Mouse (Mus musculus) bone marrow, adult 2 months (tissue): ENCODE measurements around the gene Ephb1. TPM values are rescaled to one million over a fixed set of nuclear protein-coding genes. Genes with fewer than 3 reads are reported as not detected.

ENCODE experiments used
- H3K27ac ChIP-seq: fragments of 200-500 bp; 2 replicates; pipeline ENCODE4 v1.5.1; 2012; ENCODE audit warnings: low read depth, mild to moderate bottlenecking, control low read depth, inconsistent platforms, low read length; ENCODE audit not compliant: control insufficient read depth, poor library complexity, insufficient read depth
- H3K4me1 ChIP-seq: fragments of 200-500 bp; 2 replicates; pipeline ENCODE4 v1.6.1; 2011; ENCODE audit warnings: low read length; ENCODE audit not compliant: control insufficient read depth, insufficient read depth
- H3K4me3 ChIP-seq: fragments of 200-500 bp; replicated peaks from 2 replicates; pipeline ENCODE3; 2011; ENCODE audit warnings: mild to moderate bottlenecking, low read depth, low read length, control low read depth; ENCODE audit not compliant: control insufficient read depth
- CTCF ChIP-seq: fragments of 200-500 bp; IDR thresholded peaks from 2 replicates; pipeline ENCODE4 v1.5.1; 2011; ENCODE audit warnings: low read length, control low read depth; ENCODE audit not compliant: control insufficient read depth, insufficient read depth
- POLR2A ChIP-seq: fragments of 200-500 bp; IDR thresholded peaks from 2 replicates; pipeline ENCODE4 v1.6.1; 2011; ENCODE audit warnings: low read depth, mild to moderate bottlenecking, control low read depth, low read length, borderline replicate concordance; ENCODE audit not compliant: control insufficient read depth
- WGBS: fragments of 180-500 bp; shearing (Covaris S2); methylation state at CpG from one replicate; pipeline ENCODE4 v1.1.7; 2018; 5-methylcytosine and 5-hydroxymethylcytosine counted together
- polyA plus RNA-seq: library from polyadenylated mRNA; stranded (reverse); fragments of >200 nt; gene quantifications from 2 replicates; pipeline ENCODE4 v1.2.4, GENCODE M21; 2011; ENCODE audit warnings: low replicate concordance; ENCODE audit not compliant: missing spikeins, insufficient read depth, insufficient read length

The Ephb1 gene
- polyA plus RNA-seq, 1 experiment = 1.3 TPM

DNA sequence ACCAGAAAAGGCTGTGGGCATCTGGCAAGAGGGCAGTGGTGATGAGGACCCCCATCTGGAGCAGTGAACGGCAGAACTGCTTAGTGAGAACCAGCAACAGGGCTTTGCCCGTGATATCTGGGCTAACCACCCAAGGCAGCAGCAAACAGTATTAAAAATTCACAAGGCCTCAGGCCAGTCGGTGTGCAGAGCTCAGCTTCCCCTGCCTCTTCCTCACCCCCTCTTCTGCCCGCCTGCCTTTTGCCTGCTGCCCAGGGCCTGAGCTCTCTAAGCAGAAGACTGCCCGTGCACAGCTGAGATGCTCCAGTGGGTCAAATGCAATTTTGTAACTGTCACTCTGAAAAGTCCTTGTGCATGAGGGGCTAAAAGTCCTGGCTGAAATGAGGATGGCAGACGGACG is 358.3 kb downstream of the Ephb1 start:
- 73% methylated on average over 7 of the region's 7 CpGs for WGBS
- Histone ChIP-seq H3K4me1 (no peaks in the 10 kb centered on the region; the same call in 1 of the 2 replicates), H3K27ac (peak overlapping the region; percentile 90), H3K4me3 (no peak overlapping the region)
- no peak for TF ChIP-seq POLR2A
- TF ChIP-seq CTCF = no peak

GRCm38 (mm10) chr9:101995423-101996156 is 358.9 kb downstream of the Ephb1 start:
- Histone ChIP-seq H3K4me1 (no peaks in the 10 kb centered on the region; the same call in 1 of the 2 replicates), H3K4me3 (no peak overlapping the region), H3K27ac (peak overlapping the region; percentile 90)
- WGBS = 54% methylated on average over 10 of the region's 10 CpGs
- no peak for TF ChIP-seq POLR2A
- no peak for TF ChIP-seq CTCF

- H3K4me1 ChIP-seq = peaks cover 1% of the 10 kb centered on the region; the same call in 1 of the 2 replicates
- TF ChIP-seq POLR2A (no peak), CTCF (no peak)
- 87% methylated on average over 2 of the region's 2 CpGs for WGBS
- no peak overlapping the region for H3K27ac ChIP-seq
- no peak overlapping the region for H3K4me3 ChIP-seq
Observed at GRCm38 (mm10) chr9:101994086-101994485, 360.4 kb downstream of the Ephb1 start.

- Histone ChIP-seq H3K4me1 (peaks cover 1% of the 10 kb centered on the region; the same call in 1 of the 2 replicates), H3K27ac (no peak overlapping the region)
Observed at GRCm38 (mm10) chr9:101990836-101991235, 363.7 kb downstream of the Ephb1 start.

GRCm38 (mm10) chr9:101990032-101990431 is 364.5 kb downstream of the Ephb1 start:
- H3K27ac ChIP-seq = no peak overlapping the region
- TF ChIP-seq CTCF = no peak
- no peak for TF ChIP-seq POLR2A
- peaks cover 1% of the 10 kb centered on the region; the same call in 1 of the 2 replicates for H3K4me1 ChIP-seq
- no peak overlapping the region for H3K4me3 ChIP-seq
- 61% methylated on average over 6 of the region's 6 CpGs for WGBS

More at GRCm38 (mm10) chr9:101990836-101991235, 363.7 kb downstream of the Ephb1 start:
- 83% methylated on average over 12 of the region's 12 CpGs for WGBS
- no peak for TF ChIP-seq POLR2A
- no peak overlapping the region for H3K4me3 ChIP-seq

GRCm38 (mm10) chr9:101986910-101987309 is 367.6 kb downstream of the Ephb1 start:
- Histone ChIP-seq H3K4me3 (no peak overlapping the region), H3K27ac (no peak overlapping the region), H3K4me1 (peaks cover 1% of the 10 kb centered on the region; the same call in 1 of the 2 replicates)
- 52% methylated on average over 2 of the region's 2 CpGs for WGBS
- TF ChIP-seq POLR2A (no peak), CTCF (no peak)

DNA sequence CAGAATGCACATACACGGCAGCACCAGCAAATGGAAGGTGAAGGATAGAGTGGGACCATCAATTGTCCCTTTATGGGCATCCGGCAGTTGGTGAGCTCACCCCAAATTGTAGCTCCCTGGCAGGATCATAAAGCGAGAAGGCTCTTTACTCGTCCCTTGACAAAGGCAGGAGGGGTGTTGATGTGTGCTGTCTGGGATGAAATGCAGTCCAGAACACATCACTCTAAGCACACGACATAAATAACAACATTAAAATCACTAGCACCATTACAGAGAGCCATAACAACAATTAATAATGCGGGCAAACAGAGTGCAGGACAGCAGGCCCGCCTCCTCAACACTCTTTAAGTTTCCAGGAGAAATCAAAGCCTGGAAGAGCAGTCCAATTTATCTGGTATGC is 372.1 kb downstream of the Ephb1 start:
- no peak overlapping the region for H3K27ac ChIP-seq
- H3K4me1 ChIP-seq = no peaks in the 10 kb centered on the region
- H3K4me3 ChIP-seq = no peak overlapping the region
- TF ChIP-seq CTCF (no peak), POLR2A (no peak)
- 82% methylated on average over 7 of the region's 7 CpGs for WGBS

DNA sequence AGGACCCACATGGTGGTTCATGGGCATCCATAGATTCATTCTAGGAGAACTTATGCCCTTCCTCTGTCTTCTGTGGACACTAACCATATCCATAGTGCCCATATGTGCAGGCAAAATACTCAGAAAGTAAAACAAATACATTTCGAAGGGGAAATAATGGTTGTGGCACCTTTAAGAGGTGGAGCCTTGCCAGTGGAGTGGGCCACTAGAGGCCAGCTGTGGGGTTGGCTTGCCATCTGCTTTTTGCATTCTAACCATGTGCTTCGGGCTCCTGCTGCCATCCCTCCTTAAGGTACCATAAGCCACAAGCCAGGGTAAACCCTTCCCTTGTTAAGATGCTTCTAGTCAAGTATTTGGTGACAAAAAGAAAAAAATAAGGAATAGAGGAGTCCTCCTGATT is 373.3 kb downstream of the Ephb1 start:
- H3K4me3 ChIP-seq = no peak overlapping the region
- no peak overlapping the region for H3K27ac ChIP-seq
- 84% methylated on average over 2 of the region's 2 CpGs for WGBS
- TF ChIP-seq POLR2A = no peak
- no peak for TF ChIP-seq CTCF
- H3K4me1 ChIP-seq = no peaks in the 10 kb centered on the region
